Mouse (Mus musculus) right cerebral cortex, postnatal 10 days (tissue): ENCODE results near the gene Asb11.

ENCODE experiments used
- DNase-seq, 2 experiments: peaks; one replicate each; pipeline ENCODE4 v3.0.0; 2021; ENCODE audit warnings: low spot score in 2 of 2

Asb11 gene

GRCm38 (mm10) chrX:164436709-164437108 is at the start of gene Asb11:
Asb11 (plus strand) TSS chrX:164436994.
- DNase-seq = no peak

GRCm38 (mm10) chrX:164394091-164394490 is 42.7 kb upstream of the Asb11 start:
- no peak for DNase-seq

GRCm38 (mm10) chrX:164398456-164398855 is 38.3 kb upstream of the Asb11 start:
- peak in 1 of 2 experiments; percentile 20 for DNase-seq

- no peak for DNase-seq
Observed at GRCm38 (mm10) chrX:164405080-164405649, 31.6 kb upstream of the Asb11 start.

GRCm38 (mm10) chrX:164406133-164407022 is 30.4 kb upstream of the Asb11 start:
- no peak for DNase-seq

GRCm38 (mm10) chrX:164408301-164408927 is 28.4 kb upstream of the Asb11 start:
- DNase-seq = no peak

- no peak for DNase-seq
Observed at GRCm38 (mm10) chrX:164410562-164410961, 26.2 kb upstream of the Asb11 start.

GRCm38 (mm10) chrX:164416803-164417202 is 20.0 kb upstream of the Asb11 start:
- DNase-seq = no peak

- no peak for DNase-seq
Observed at GRCm38 (mm10) chrX:164418008-164418407, 18.8 kb upstream of the Asb11 start.

- peak; percentile 95 to 97 for DNase-seq
Observed at GRCm38 (mm10) chrX:164419471-164419939, 17.3 kb upstream of the Asb11 start, which contains the start of gene Piga. Piga (plus strand) TSS chrX:164419787.

GRCm38 (mm10) chrX:164419955-164420354 is 16.8 kb upstream of the Asb11 start:
- DNase-seq = no peak

- no peak for DNase-seq
Observed at GRCm38 (mm10) chrX:164420518-164420917, 16.3 kb upstream of the Asb11 start.

GRCm38 (mm10) chrX:164424821-164425220 is 12.0 kb upstream of the Asb11 start:
- DNase-seq = no peak

- DNase-seq = no peak
Observed at GRCm38 (mm10) chrX:164427295-164427694, 9.5 kb upstream of the Asb11 start.

- no peak for DNase-seq
Observed at GRCm38 (mm10) chrX:164428224-164428623, 8.6 kb upstream of the Asb11 start.

- DNase-seq = no peak
Observed at GRCm38 (mm10) chrX:164430621-164431020, 6.2 kb upstream of the Asb11 start.

GRCm38 (mm10) chrX:164431133-164431532 is 5.7 kb upstream of the Asb11 start:
- no peak for DNase-seq

GRCm38 (mm10) chrX:164431541-164431940 is 5.3 kb upstream of the Asb11 start:
- DNase-seq = no peak

- DNase-seq = no peak
Observed at GRCm38 (mm10) chrX:164432682-164433081, 4.1 kb upstream of the Asb11 start.

GRCm38 (mm10) chrX:164439462-164439861 is 2.7 kb downstream of the Asb11 start:
- DNase-seq = no peak

GRCm38 (mm10) chrX:164440140-164440539 is 3.3 kb downstream of the Asb11 start:
- DNase-seq = no peak

GRCm38 (mm10) chrX:164440703-164441102 is 3.9 kb downstream of the Asb11 start:
- no peak for DNase-seq
